Mouse (Mus musculus): Measurements from ENCODE around the gene Tpk1.
"Not testable (repeated sequence)": the region's sequence is repeated elsewhere in the genome, so short reads cannot be mapped to it uniquely, and the experiment has no call there.

The Tpk1 gene

GRCm38 (mm10) chr6:43642375-43642774, 23.7 kb downstream of the Tpk1 start:
- no peak for DNase-seq (ENCODE audit: extremely low read depth, low read depth, low spot score)

- no peak for DNase-seq (ENCODE audit: extremely low read depth, low read depth, low spot score)
These were observed 25.5 kb downstream of the Tpk1 start for GRCm38 (mm10) chr6:43640621-43641020.

GRCm38 (mm10) chr6:43638865-43639264, 27.2 kb downstream of the Tpk1 start:
- DNase-seq (ENCODE audit: extremely low read depth, low read depth, low spot score), result no peak

- DNase-seq (ENCODE audit: extremely low read depth, low read depth, low spot score), result no peak
These were observed 28.0 kb downstream of the Tpk1 start for GRCm38 (mm10) chr6:43638119-43638518.

GRCm38 (mm10) chr6:43636980-43637638, 29.0 kb downstream of the Tpk1 start:
- DNase-seq (ENCODE audit: extremely low read depth, low read depth, low spot score), result no peak

GRCm38 (mm10) chr6:43633308-43633963, 32.6 kb downstream of the Tpk1 start:
- DNase-seq (ENCODE audit: extremely low read depth, low read depth, low spot score), result no peak

- no peak for DNase-seq (ENCODE audit: extremely low read depth, low read depth, low spot score)
These were observed 33.2 kb downstream of the Tpk1 start for GRCm38 (mm10) chr6:43632871-43633270.

GRCm38 (mm10) chr6:43623448-43623847, 42.6 kb downstream of the Tpk1 start:
- not testable (repeated sequence) for DNase-seq (ENCODE audit: extremely low read depth, low read depth, low spot score)

GRCm38 (mm10) chr6:43619258-43619657, 46.8 kb downstream of the Tpk1 start:
- no peak for DNase-seq (ENCODE audit: extremely low read depth, low read depth, low spot score)

- no peak for DNase-seq (ENCODE audit: extremely low read depth, low read depth, low spot score)
These were observed 54.3 kb downstream of the Tpk1 start for GRCm38 (mm10) chr6:43611770-43612169.

GRCm38 (mm10) chr6:43590841-43591541, 75.1 kb downstream of the Tpk1 start:
- DNase-seq (ENCODE audit: extremely low read depth, low read depth, low spot score), result no peak

- DNase-seq (ENCODE audit: extremely low read depth, low read depth, low spot score), result no peak
These were observed 80.8 kb downstream of the Tpk1 start for GRCm38 (mm10) chr6:43585274-43585673.

GRCm38 (mm10) chr6:43581809-43582208, 84.3 kb downstream of the Tpk1 start:
- DNase-seq (ENCODE audit: extremely low read depth, low read depth, low spot score), result no peak

GRCm38 (mm10) chr6:43567885-43568284, 98.2 kb downstream of the Tpk1 start:
- DNase-seq (ENCODE audit: extremely low read depth, low read depth, low spot score), result no peak

GRCm38 (mm10) chr6:43562474-43562873, 103.6 kb downstream of the Tpk1 start:
- DNase-seq (ENCODE audit: extremely low read depth, low read depth, low spot score), result no peak

- no peak for DNase-seq (ENCODE audit: extremely low read depth, low read depth, low spot score)
These were observed 114.7 kb downstream of the Tpk1 start for GRCm38 (mm10) chr6:43551410-43551809.

- no peak for DNase-seq (ENCODE audit: extremely low read depth, low read depth, low spot score)
These were observed 119.5 kb downstream of the Tpk1 start for GRCm38 (mm10) chr6:43546537-43546936.

GRCm38 (mm10) chr6:43537252-43537870, 128.7 kb downstream of the Tpk1 start:
- no peak for DNase-seq (ENCODE audit: extremely low read depth, low read depth, low spot score)

- no peak for DNase-seq (ENCODE audit: extremely low read depth, low read depth, low spot score)
These were observed 130.6 kb downstream of the Tpk1 start for GRCm38 (mm10) chr6:43535459-43535858.

GRCm38 (mm10) chr6:43533323-43533722, 132.8 kb downstream of the Tpk1 start:
- no peak for DNase-seq (ENCODE audit: extremely low read depth, low read depth, low spot score)

GRCm38 (mm10) chr6:43532822-43533221, 133.3 kb downstream of the Tpk1 start:
- no peak for DNase-seq (ENCODE audit: extremely low read depth, low read depth, low spot score)

GRCm38 (mm10) chr6:43531996-43532395, 134.1 kb downstream of the Tpk1 start:
- no peak for DNase-seq (ENCODE audit: extremely low read depth, low read depth, low spot score)

All from fat pad, adult 2 months (tissue).